Mouse (Mus musculus) kidney, adult 2 months (tissue): Measurements from ENCODE around the gene Cylc1. TPM values are rescaled to one million over a fixed set of nuclear protein-coding genes. Genes with fewer than 3 reads are reported as not detected.

Experiments used
- DNase-seq: peaks from one replicate; pipeline ENCODE4 v3.0.0; 2021
- H3K27ac ChIP-seq: fragments of 200-500 bp; 2 replicates; pipeline ENCODE4 v1.5.1; 2012; ENCODE audit warnings: low read depth, low read length, control low read depth, inconsistent platforms; ENCODE audit not compliant: insufficient read depth
- H3K27me3 ChIP-seq: fragments of 200-500 bp; replicated peaks from 2 replicates; pipeline ENCODE4 v1.6.1; 2012; ENCODE audit warnings: mild to moderate bottlenecking, moderate library complexity, low read length, inconsistent platforms; ENCODE audit not compliant: control insufficient read depth, insufficient read depth
- H3K36me3 ChIP-seq: fragments of 200-500 bp; 2 replicates; pipeline ENCODE4 v1.6.1; 2012; ENCODE audit warnings: mild to moderate bottlenecking, moderate library complexity, low read length, inconsistent platforms; ENCODE audit not compliant: control insufficient read depth, insufficient read depth
- H3K4me1 ChIP-seq: fragments of 200-500 bp; 2 replicates; pipeline ENCODE4 v1.6.1; 2011; ENCODE audit warnings: low read length; ENCODE audit not compliant: control insufficient read depth, insufficient read depth
- H3K4me3 ChIP-seq: fragments of 200-500 bp; 2 replicates; pipeline ENCODE4 v1.5.1; 2011; ENCODE audit warnings: mild to moderate bottlenecking, low read depth, low read length, control low read depth; ENCODE audit not compliant: insufficient read depth
- CTCF ChIP-seq: fragments of 200-500 bp; conservative IDR thresholded peaks from 2 replicates; pipeline ENCODE4 v1.5.1; 2011; ENCODE audit warnings: low read depth, mild to moderate bottlenecking, control low read depth, low read length, moderate library complexity, mixed read lengths; ENCODE audit not compliant: insufficient read depth, insufficient read length
- POLR2A ChIP-seq: fragments of 200-500 bp; IDR thresholded peaks from one replicate; pipeline ENCODE4 v1.6.1; 2011; ENCODE audit warnings: low read depth, low read length, control low read depth
- WGBS: fragments of 180-500 bp; shearing (Covaris S2); methylation state at CpG from one replicate; pipeline ENCODE4 v1.1.7; 2018; 5-methylcytosine and 5-hydroxymethylcytosine counted together
- polyA plus RNA-seq: library from polyadenylated mRNA; depleted of rRNA; stranded (reverse); fragments of >200 nt; gene quantifications from 2 replicates; pipeline ENCODE4 v1.2.3, GENCODE M21; 2012; rRNA removed

Gene Cylc1
- polyA plus RNA-seq, result not detected in 2 replicates

DNA sequence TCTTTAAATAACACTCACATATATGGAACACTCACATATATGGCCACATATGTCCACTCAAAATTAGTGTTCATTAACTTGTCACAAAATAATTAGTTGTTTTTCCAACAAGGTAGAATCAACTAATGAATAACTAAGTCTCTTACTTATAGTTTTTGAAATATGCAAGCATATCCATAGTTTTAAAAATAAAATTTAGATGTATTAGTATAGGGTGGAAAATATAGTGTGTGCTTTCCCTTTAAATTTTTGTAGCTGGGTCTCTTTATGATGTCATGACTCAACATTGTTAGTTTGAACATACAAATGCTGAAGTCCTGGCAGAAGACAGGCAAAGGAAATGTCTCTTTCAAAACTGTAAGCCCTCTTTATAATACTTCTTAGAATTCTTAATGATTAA, at the start of gene Cylc1:
Gene Cylc1, plus strand, starts transcription at position 301 of the 400 bp plus-strand sequence.
- Histone ChIP-seq H3K36me3 (no peaks in the 10 kb centered on the region), H3K27ac (no peak within 1 kb of the TSS), H3K4me1 (no peaks in the 10 kb centered on the region), H3K27me3 (no peaks in the 10 kb centered on the region), H3K4me3 (no peak within 1 kb of the TSS)
- TF ChIP-seq CTCF (no peak), POLR2A (no peak)
- no peak for DNase-seq

DNA sequence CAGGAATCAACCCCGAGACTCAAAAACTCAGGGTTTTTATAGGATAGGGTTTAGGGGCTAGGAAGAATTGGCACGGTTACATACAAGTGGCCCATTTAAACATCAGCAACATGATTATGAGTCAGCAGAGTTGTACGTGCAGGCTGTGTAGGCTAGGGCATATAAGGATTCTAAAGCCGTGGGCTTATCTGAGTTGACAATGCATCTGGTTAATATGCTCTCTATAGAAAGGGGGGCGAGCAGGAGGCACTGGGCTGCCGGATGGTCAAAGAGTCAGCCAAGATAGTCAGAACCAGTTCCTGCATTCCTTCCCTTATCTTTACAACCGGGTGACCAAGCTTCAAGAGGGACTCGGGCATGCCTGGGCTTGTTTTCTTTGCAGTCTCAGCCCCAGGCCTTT, 31.5 kb upstream of the Cylc1 start:
- H3K4me3 ChIP-seq, result no peak overlapping the region
- H3K36me3 ChIP-seq, result no peaks in the 10 kb centered on the region
- TF ChIP-seq CTCF (no peak), POLR2A (no peak)
- DNase-seq, result no peak
- no peaks in the 10 kb centered on the region for H3K4me1 ChIP-seq
- WGBS, result 86% methylated on average over 8 of the region's 8 CpGs
- H3K27ac ChIP-seq, result no peak overlapping the region
- no peaks in the 10 kb centered on the region for H3K27me3 ChIP-seq

DNA sequence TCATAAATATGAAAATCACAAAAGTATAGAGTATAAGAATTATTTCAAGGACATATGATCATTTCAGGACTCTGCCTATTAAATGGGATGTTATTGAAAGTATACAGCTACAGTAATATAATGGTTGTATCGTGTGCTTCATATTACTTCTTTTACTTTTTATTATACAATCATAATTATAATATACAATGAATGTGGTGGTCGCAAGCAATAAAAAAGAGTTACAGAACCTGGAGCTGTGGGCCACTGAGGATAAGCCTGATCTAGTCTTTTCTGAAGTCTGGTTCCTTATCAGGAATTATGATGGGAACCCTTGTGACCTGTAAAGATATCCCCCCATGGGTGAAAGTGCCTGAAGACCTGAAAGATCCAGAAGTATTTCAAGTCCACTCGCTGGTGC, 57.8 kb downstream of the Cylc1 start, which contains the start of gene Gm10112:
Gene Gm10112, plus strand, starts transcription at position 301 of the 400 bp plus-strand sequence.
- Histone ChIP-seq H3K27me3 (no peaks in the 10 kb centered on the region), H3K4me1 (no peaks in the 10 kb centered on the region), H3K27ac (no peak within 1 kb of the TSS), H3K36me3 (no peaks in the 10 kb centered on the region), H3K4me3 (no peak within 1 kb of the TSS)
- DNase-seq, result no peak
- no peak for TF ChIP-seq CTCF
- no peak for TF ChIP-seq POLR2A
- 91% methylated on average over 3 of the region's 3 CpGs for WGBS

Other genes starting within 250 kb of the Cylc1 start
- gene Gm10112, start 57.9 kb downstream of the Cylc1 start, polyA plus RNA-seq, result not detected in 2 replicates